In genomic region chr6:118251131-118251530, GRCm38 (mm10) we compare ENCODE assay signal across 27 mouse cellular contexts. TPM values are rescaled to one million over a fixed set of nuclear protein-coding genes. Genes with fewer than 3 reads are reported as not detected.
"Had no signal": no experiment of that assay in that cellular context is flagged by ENCODE, and none has a peak within 500 bp of the region (broad histone marks: within the 10 kb centered on the region; RNA-seq: fewer than 3 reads in every experiment).

No protein-coding gene starts in this region.

- H3K9me3 ChIP-seq: heart, embryonic 13.5 days; heart, embryonic 15.5 days; hindbrain, embryonic 10.5 days; hindbrain, embryonic 12.5 days; limb, embryonic 10.5 days; limb, embryonic 12.5 days; liver, embryonic 13.5 days had no signal

- H3K4me3 ChIP-seq: gastrocnemius, adult 2 months; heart, adult 2 months; heart, embryonic 13.5 days; heart, embryonic 15.5 days; hindbrain, embryonic 10.5 days; hindbrain, embryonic 12.5 days; layer of hippocampus, adult 2 months; left cerebral cortex, adult 2 months; limb, embryonic 10.5 days; limb, embryonic 12.5 days; liver, embryonic 13.5 days had no signal

- DNase-seq: gastrocnemius, adult 2 months; gastrocnemius, postnatal 10 days; gastrocnemius, postnatal 25 days; heart, adult 2 months; heart, postnatal 4 days; kidney, adult 18-20 months; kidney, adult 8-10 months; kidney, postnatal 10 days; kidney, postnatal 25 days; kidney, postnatal 4 days; liver; liver, embryonic 13.5 days had no signal

- H3K9ac ChIP-seq: heart, embryonic 13.5 days; heart, embryonic 15.5 days; hindbrain, embryonic 12.5 days; hindbrain, embryonic 14.5 days; limb, embryonic 12.5 days; liver, embryonic 13.5 days had no signal

- H3K36me3 ChIP-seq: heart, embryonic 13.5 days; heart, embryonic 15.5 days; hindbrain, embryonic 10.5 days; hindbrain, embryonic 12.5 days; limb, embryonic 10.5 days; limb, embryonic 12.5 days; liver, embryonic 13.5 days had no signal

- ATAC-seq: hindbrain, embryonic 16.5 days; inflammation-experienced regulatory T-cells, adult 6 months; intestine, embryonic 16.5 days had no signal

- H3K27ac ChIP-seq: gastrocnemius, adult 2 months; heart, adult 2 months; heart, embryonic 13.5 days; heart, embryonic 15.5 days; hindbrain, embryonic 10.5 days; hindbrain, embryonic 12.5 days; hindbrain, embryonic 14.5 days; layer of hippocampus, adult 2 months; left cerebral cortex, adult 2 months; limb, embryonic 10.5 days; limb, embryonic 12.5 days; liver, embryonic 13.5 days had no signal

- H3K4me2 ChIP-seq: heart, embryonic 11.5 days; heart, embryonic 13.5 days; heart, embryonic 15.5 days; hindbrain, embryonic 12.5 days; hindbrain, embryonic 14.5 days; limb, embryonic 12.5 days; liver, embryonic 11.5 days; liver, embryonic 13.5 days had no signal

- H3K4me1 ChIP-seq: heart, embryonic 13.5 days; heart, embryonic 15.5 days; hindbrain, embryonic 10.5 days; hindbrain, embryonic 12.5 days; liver, embryonic 13.5 days had no signal

- H3K27me3 ChIP-seq: heart, embryonic 13.5 days; heart, embryonic 15.5 days; hindbrain, embryonic 12.5 days; limb, embryonic 12.5 days; liver, embryonic 13.5 days had no signal

RNA-seq across cellular contexts. Expression of gene Ret, which starts 53.6 kb away (rescaled TPM):
- total RNA-seq: granulocyte monocyte progenitor cell, adult 5-6 weeks had no signal
